Mouse (Mus musculus) lung, postnatal 25 days (tissue): ENCODE results near the gene Kif2b.

Experiments
- DNase-seq: peaks from one replicate; pipeline ENCODE4 v3.0.0; 2022; ENCODE audit warnings: low spot score

The Kif2b gene

GRCm38 (mm10) chr11:91577317-91577716 lies at the start of gene Kif2b:
Gene Kif2b (minus strand): TSS chr11:91577558.
- no peak for DNase-seq

GRCm38 (mm10) chr11:91593088-91593487 lies 15.7 kb upstream of the Kif2b start:
- DNase-seq, result no peak

GRCm38 (mm10) chr11:91576856-91577255 lies 502 bp downstream of the Kif2b start:
- no peak for DNase-seq

- DNase-seq, result no peak
Measured at GRCm38 (mm10) chr11:91575406-91575805, 2.0 kb downstream of the Kif2b start.

- DNase-seq, result no peak
Measured at GRCm38 (mm10) chr11:91574477-91574876, 2.9 kb downstream of the Kif2b start.

- no peak for DNase-seq
Measured at GRCm38 (mm10) chr11:91530737-91531136, 46.6 kb downstream of the Kif2b start.
